Mouse (Mus musculus) heart, embryonic 10.5 days (tissue): Measurements from ENCODE around the gene Ralb. TPM values are rescaled to one million over a fixed set of nuclear protein-coding genes. Genes with fewer than 3 reads are reported as not detected.
A peak's percentile ranks its signal among the peaks of the same experiment; 100 is the strongest.

Source experiments
- DNase-seq: peaks from one replicate; pipeline ENCODE4 v3.0.0-alpha.2; 2017; ENCODE audit warnings: low spot score
- H3K27ac ChIP-seq: fragments of 300-500 bp; sonication (generic); 2 replicates; pipeline ENCODE4 v1.5.1; 2016; ENCODE audit warnings: mild to moderate bottlenecking
- H3K27me3 ChIP-seq: fragments of 300-500 bp; sonication (generic); 2 replicates; pipeline ENCODE4 v1.6.1; 2016; ENCODE audit warnings: mild to moderate bottlenecking; ENCODE audit not compliant: poor library complexity, insufficient read depth, severe bottlenecking
- H3K36me3 ChIP-seq: fragments of 300-500 bp; sonication (generic); 2 replicates; pipeline ENCODE4 v1.6.1; 2016; ENCODE audit warnings: mild to moderate bottlenecking, moderate library complexity
- H3K4me1 ChIP-seq: fragments of 300-500 bp; sonication (generic); 2 replicates; pipeline ENCODE4 v1.6.1; 2016; ENCODE audit warnings: mild to moderate bottlenecking
- H3K4me3 ChIP-seq: fragments of 300-500 bp; sonication (generic); 2 replicates; pipeline ENCODE4 v1.5.1; 2016; ENCODE audit warnings: mild to moderate bottlenecking, moderate library complexity
- H3K9me3 ChIP-seq: fragments of 300-500 bp; sonication (generic); 2 replicates; pipeline ENCODE4 v1.6.1; 2016; ENCODE audit warnings: mild to moderate bottlenecking, moderate library complexity
- WGBS: fragments of 180-500 bp; shearing (Covaris S2); methylation state at CpG from one replicate; pipeline ENCODE4 v1.1.7; 2016; 5-methylcytosine and 5-hydroxymethylcytosine counted together
- polyA plus RNA-seq: library from polyadenylated mRNA; unstranded; fragments of >200 nt; fragmentation: Nextera tagmentation; extraction: Ambion mirVana; gene quantifications from 2 replicates; pipeline ENCODE4 v1.2.1, GENCODE M21; 2016

Gene Ralb
- polyA plus RNA-seq, 1 experiment from 2014 or later = 176 TPM

DNA sequence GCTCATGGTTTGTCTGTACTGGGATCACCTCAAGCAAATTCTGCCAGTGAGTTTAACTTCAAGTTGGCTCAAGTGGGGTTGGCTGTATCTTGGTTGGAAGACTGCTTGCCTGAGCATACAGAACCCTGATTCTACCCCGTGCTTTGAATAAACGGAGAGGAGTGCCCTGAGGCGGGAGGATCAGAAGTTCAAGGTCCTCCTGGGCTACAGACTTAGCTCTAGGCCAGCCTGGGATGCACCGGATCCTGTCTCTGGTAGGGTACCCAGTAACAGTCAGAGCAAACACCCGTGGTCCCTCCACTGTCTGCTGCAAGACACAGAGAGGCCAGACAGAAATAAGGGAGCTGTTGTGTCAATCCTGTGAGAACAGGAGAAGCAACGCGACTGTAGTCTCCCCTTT lies 17.1 kb upstream of the Ralb start:
- no peak for DNase-seq
- Histone ChIP-seq H3K36me3 (peaks cover under 1% of the 10 kb centered on the region), H3K27me3 (no peaks in the 10 kb centered on the region), H3K4me1 (peaks cover 25% of the 10 kb centered on the region), H3K4me3 (no peak overlapping the region), H3K9me3 (no peaks in the 10 kb centered on the region), H3K27ac (no peak overlapping the region)
- 81% methylated on average over 7 of the region's 7 CpGs for WGBS

DNA sequence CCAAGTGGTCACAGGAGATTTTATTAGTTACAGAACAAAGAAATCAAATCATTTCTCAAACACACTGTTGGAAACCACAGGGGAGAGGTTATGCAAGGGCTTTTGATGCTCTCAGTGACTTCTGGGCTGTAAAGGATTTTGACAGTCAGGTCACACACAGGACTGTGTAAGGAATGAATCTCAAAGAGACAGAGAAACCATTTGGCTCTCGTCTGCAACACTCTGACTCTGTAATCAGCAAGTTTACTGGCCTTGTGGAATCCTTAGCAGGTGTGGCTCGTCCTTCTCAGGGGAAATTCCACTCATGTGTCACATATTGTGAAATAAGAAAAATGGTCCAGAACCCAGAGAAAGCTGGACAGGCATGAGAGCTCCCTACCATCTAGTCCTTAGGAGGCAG lies 16.4 kb upstream of the Ralb start:
- no peak for DNase-seq
- 30% methylated on average over 2 of the region's 2 CpGs for whole genome bisulfite sequencing
- Histone ChIP-seq H3K4me3 (no peak overlapping the region), H3K9me3 (no peaks in the 10 kb centered on the region), H3K27ac (no peak overlapping the region), H3K4me1 (peaks cover 19% of the 10 kb centered on the region), H3K36me3 (no peaks in the 10 kb centered on the region), H3K27me3 (no peaks in the 10 kb centered on the region)

DNA sequence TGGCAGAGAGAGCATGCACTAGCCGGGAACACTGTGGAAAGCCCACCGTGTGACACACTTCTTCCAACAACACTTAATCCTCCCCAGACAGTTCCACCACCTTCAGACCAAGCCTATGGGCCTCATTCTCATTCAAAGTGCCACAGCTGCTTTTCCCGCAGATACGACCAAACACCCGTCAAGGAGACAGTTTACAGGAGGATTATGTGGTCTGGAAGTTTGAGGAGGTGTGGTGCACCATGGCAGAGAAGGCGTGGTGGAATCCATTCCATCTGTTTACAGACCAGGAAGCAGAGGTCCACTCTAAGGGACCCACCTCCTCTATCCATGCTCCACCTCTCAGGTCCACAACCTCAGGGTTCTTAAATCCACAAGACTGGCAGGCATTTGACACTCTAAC lies 14.7 kb upstream of the Ralb start:
- DNase-seq = no peak
- no peaks in the 10 kb centered on the region for H3K27me3 ChIP-seq
- H3K36me3 ChIP-seq = no peaks in the 10 kb centered on the region
- 78% methylated on average over 6 of the region's 6 CpGs for WGBS
- H3K4me3 ChIP-seq = no peak overlapping the region
- no peak overlapping the region for H3K27ac ChIP-seq
- no peaks in the 10 kb centered on the region for H3K9me3 ChIP-seq
- H3K4me1 ChIP-seq = 0 out of 2 replicates have a peak, but pooled peaks cover 5% of the 10 kb centered on the region

GRCm38 (mm10) chr1:119518786-119519185 lies 14.2 kb upstream of the Ralb start:
- Histone ChIP-seq H3K4me1 (0 out of 2 replicates have a peak, but pooled peaks cover 5% of the 10 kb centered on the region), H3K27me3 (no peaks in the 10 kb centered on the region), H3K4me3 (no peak overlapping the region), H3K27ac (no peak overlapping the region), H3K36me3 (no peaks in the 10 kb centered on the region), H3K9me3 (no peaks in the 10 kb centered on the region)
- DNase-seq = no peak

DNA sequence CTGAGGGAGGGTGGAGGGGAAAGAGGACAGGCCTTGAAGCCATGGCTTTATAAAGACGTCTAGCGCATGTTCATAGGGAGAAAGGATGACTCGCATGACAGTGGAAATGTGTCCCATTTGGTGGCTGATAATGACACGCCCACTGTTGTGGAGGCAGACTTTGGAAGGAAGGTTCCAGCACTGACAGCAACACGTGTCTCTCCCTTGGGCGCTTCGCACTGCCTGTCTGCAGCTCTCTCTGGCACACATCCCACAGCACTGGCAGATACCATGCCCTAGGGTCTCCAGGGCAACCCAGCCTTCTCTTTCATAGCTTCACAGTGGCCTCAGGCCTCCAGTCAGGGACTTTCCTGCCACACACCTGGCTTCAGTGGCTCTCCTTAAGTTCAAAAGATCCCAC lies 13.5 kb upstream of the Ralb start:
- Histone ChIP-seq H3K27me3 (no peaks in the 10 kb centered on the region), H3K36me3 (no peaks in the 10 kb centered on the region), H3K4me1 (0 out of 2 replicates have a peak, but pooled peaks cover 2% of the 10 kb centered on the region), H3K9me3 (no peaks in the 10 kb centered on the region), H3K4me3 (no peak overlapping the region), H3K27ac (no peak overlapping the region)
- WGBS = 82% methylated on average over 7 of the region's 7 CpGs
- no peak for DNase-seq

DNA sequence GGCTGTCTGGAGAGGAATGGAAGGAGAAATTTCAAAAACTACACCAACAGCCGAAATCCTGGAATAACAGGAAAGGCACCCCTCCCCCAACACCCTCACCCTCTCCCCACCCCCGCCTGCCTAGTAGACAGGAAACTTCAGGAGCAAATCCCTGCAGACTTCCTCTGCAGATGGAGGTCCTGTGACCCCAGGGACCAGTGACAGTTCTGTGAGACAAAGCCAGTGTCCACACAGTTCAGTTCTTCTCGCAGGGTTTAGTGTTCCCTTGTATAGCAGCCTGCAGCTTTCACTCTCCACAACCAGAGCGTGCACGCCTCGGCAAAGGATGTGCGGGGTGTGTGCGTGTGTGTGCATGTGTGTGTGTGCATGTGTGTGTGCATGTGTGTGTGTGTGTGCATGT lies 6.3 kb upstream of the Ralb start:
- Histone ChIP-seq H3K27me3 (0 out of 2 replicates have a peak, but pooled peaks cover 7% of the 10 kb centered on the region), H3K4me1 (peaks cover 26% of the 10 kb centered on the region), H3K4me3 (no peak overlapping the region), H3K36me3 (no peaks in the 10 kb centered on the region), H3K27ac (peak overlapping the region; percentile 39; the same call in 1 of the 2 replicates), H3K9me3 (no peaks in the 10 kb centered on the region)
- DNase-seq = no peak
- 60% methylated on average over 8 of the region's 8 CpGs for WGBS

GRCm38 (mm10) chr1:119510409-119510808 lies 5.8 kb upstream of the Ralb start:
- no peaks in the 10 kb centered on the region for H3K9me3 ChIP-seq
- DNase-seq = no peak
- H3K27ac ChIP-seq = peak overlapping the region; percentile 39; the same call in 1 of the 2 replicates
- H3K36me3 ChIP-seq = no peaks in the 10 kb centered on the region
- peaks cover 29% of the 10 kb centered on the region for H3K4me1 ChIP-seq
- no peak overlapping the region for H3K4me3 ChIP-seq
- whole genome bisulfite sequencing = 53% methylated on average over 9 of the region's 9 CpGs
- H3K27me3 ChIP-seq = 0 out of 2 replicates have a peak, but pooled peaks cover 7% of the 10 kb centered on the region

DNA sequence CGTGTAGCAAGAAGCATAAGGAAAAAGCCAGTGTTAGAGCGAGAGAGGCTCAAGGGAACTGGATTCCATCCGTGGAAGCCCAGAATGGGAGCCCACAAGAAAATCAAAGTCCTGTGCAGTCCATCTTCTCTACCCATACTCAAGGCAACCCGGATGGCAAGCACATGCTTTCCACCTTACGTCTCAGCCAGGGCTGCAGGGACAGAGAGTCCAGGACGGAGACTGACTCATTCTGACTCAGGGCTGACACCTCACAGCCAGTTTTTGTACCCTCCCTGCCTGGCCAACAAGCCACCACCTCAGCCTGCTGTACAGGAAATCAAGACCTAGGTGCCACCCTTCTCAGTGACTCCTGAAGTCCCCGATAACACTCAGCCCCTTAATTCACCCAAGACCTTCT lies 4.9 kb upstream of the Ralb start:
- Histone ChIP-seq H3K9me3 (no peaks in the 10 kb centered on the region), H3K36me3 (no peaks in the 10 kb centered on the region), H3K27me3 (0 out of 2 replicates have a peak, but pooled peaks cover 7% of the 10 kb centered on the region), H3K4me3 (no peak overlapping the region), H3K4me1 (peaks cover 36% of the 10 kb centered on the region), H3K27ac (peak overlapping the region; percentile 69)
- DNase-seq = no peak
- 79% methylated on average over 7 of the region's 7 CpGs for WGBS

GRCm38 (mm10) chr1:119508548-119508947 lies 4.0 kb upstream of the Ralb start:
- Histone ChIP-seq H3K27me3 (0 out of 2 replicates have a peak, but pooled peaks cover 7% of the 10 kb centered on the region), H3K4me3 (no peak overlapping the region), H3K4me1 (peaks cover 39% of the 10 kb centered on the region), H3K27ac (peak overlapping the region; percentile 69; the same call in 1 of the 2 replicates), H3K36me3 (no peaks in the 10 kb centered on the region), H3K9me3 (no peaks in the 10 kb centered on the region)
- DNase-seq = no peak
- WGBS = 42% methylated on average over 4 of the region's 4 CpGs

GRCm38 (mm10) chr1:119505951-119506350 lies 1.4 kb upstream of the Ralb start:
- WGBS = 95% methylated on average over 3 of the region's 3 CpGs
- peaks cover 4% of the 10 kb centered on the region; the same call in 1 of the 2 replicates for H3K36me3 ChIP-seq
- H3K9me3 ChIP-seq = no peaks in the 10 kb centered on the region
- no peak overlapping the region for H3K4me3 ChIP-seq
- no peak for DNase-seq
- H3K4me1 ChIP-seq = peaks cover 58% of the 10 kb centered on the region
- H3K27me3 ChIP-seq = 0 out of 2 replicates have a peak, but pooled peaks cover 7% of the 10 kb centered on the region
- H3K27ac ChIP-seq = no peak overlapping the region

GRCm38 (mm10) chr1:119503808-119504207 lies 786 bp downstream of the Ralb start:
- WGBS = 4% methylated on average over 5 of the region's 5 CpGs
- Histone ChIP-seq H3K27me3 (0 out of 2 replicates have a peak, but pooled peaks cover 7% of the 10 kb centered on the region), H3K9me3 (no peaks in the 10 kb centered on the region), H3K4me3 (peak overlapping the region; percentile 88), H3K4me1 (peaks cover 54% of the 10 kb centered on the region), H3K27ac (peak overlapping the region; percentile 95), H3K36me3 (peaks cover 17% of the 10 kb centered on the region)
- no peak for DNase-seq

DNA sequence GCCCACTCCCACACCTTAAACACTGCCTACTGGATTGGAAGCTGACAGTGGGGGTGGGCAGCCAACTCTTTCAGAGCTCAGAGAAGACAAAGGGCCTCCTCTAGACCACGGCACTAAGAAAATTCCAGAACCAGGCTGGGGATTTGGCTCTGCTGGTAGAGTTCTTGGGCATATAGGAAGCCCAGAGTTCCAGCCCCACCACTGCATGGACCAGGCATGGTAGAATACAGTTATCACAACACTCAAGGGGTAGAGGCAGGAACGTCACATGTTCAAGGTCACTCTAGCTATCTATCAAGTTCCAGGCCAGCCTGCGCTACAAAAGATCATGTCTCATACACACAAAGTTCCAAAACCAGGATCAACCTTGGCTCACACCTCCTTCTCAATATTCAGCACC lies 1.4 kb downstream of the Ralb start:
- peaks cover 17% of the 10 kb centered on the region for H3K36me3 ChIP-seq
- H3K4me3 ChIP-seq = peak overlapping the region; percentile 88
- H3K4me1 ChIP-seq = peaks cover 54% of the 10 kb centered on the region
- H3K27ac ChIP-seq = peak overlapping the region; percentile 95
- 57% methylated on average over 3 of the region's 3 CpGs for WGBS
- DNase-seq = no peak
- H3K27me3 ChIP-seq = 0 out of 2 replicates have a peak, but pooled peaks cover 7% of the 10 kb centered on the region
- H3K9me3 ChIP-seq = no peaks in the 10 kb centered on the region

DNA sequence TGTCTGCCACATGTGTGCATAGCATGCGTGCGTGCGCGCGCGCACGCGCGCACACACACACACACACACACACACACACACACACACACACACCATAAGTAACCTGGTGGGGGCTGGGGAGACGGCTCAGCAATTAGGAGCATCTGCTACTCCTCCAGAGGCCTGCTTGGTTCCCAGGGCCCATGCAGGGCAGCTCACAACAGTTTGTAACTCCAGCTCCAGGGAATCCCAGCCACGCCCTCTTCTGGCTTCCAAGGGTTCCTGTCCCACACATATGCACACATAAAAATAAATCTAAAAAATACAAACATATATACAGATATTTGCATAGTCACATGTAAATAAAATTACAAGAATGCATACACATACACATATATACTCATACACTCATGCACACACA lies 1.9 kb downstream of the Ralb start:
- WGBS = 90% methylated on average over 11 of the region's 11 CpGs
- Histone ChIP-seq H3K9me3 (no peaks in the 10 kb centered on the region), H3K36me3 (peaks cover 17% of the 10 kb centered on the region), H3K27me3 (0 out of 2 replicates have a peak, but pooled peaks cover 7% of the 10 kb centered on the region), H3K4me1 (peaks cover 56% of the 10 kb centered on the region), H3K27ac (peak overlapping the region; percentile 95), H3K4me3 (peak overlapping the region; percentile 88)
- DNase-seq = no peak

GRCm38 (mm10) chr1:119501881-119502280 lies 2.7 kb downstream of the Ralb start:
- Histone ChIP-seq H3K27ac (peak overlapping the region; percentile 38; the same call in 1 of the 2 replicates), H3K36me3 (peaks cover 17% of the 10 kb centered on the region), H3K9me3 (no peaks in the 10 kb centered on the region), H3K27me3 (0 out of 2 replicates have a peak, but pooled peaks cover 2% of the 10 kb centered on the region), H3K4me3 (no peak overlapping the region), H3K4me1 (peaks cover 64% of the 10 kb centered on the region)
- WGBS = 44% methylated on average over 8 of the region's 8 CpGs
- no peak for DNase-seq
